Mouse (Mus musculus) olfactory bulb, adult 2 months (tissue): ENCODE results near the gene Col18a1.

Experiments
- CTCF ChIP-seq: fragments of 200-500 bp; IDR thresholded peaks from 2 replicates; pipeline ENCODE4 v1.5.1; 2012; ENCODE audit warnings: low read depth, mild to moderate bottlenecking, low read length, moderate library complexity; ENCODE audit not compliant: insufficient read depth
- POLR2A ChIP-seq: fragments of 200-500 bp; IDR thresholded peaks from 2 replicates; pipeline ENCODE4 v1.6.1; 2012; ENCODE audit warnings: mild to moderate bottlenecking, low read depth, low read length, moderate library complexity; ENCODE audit not compliant: insufficient read depth

DNA sequence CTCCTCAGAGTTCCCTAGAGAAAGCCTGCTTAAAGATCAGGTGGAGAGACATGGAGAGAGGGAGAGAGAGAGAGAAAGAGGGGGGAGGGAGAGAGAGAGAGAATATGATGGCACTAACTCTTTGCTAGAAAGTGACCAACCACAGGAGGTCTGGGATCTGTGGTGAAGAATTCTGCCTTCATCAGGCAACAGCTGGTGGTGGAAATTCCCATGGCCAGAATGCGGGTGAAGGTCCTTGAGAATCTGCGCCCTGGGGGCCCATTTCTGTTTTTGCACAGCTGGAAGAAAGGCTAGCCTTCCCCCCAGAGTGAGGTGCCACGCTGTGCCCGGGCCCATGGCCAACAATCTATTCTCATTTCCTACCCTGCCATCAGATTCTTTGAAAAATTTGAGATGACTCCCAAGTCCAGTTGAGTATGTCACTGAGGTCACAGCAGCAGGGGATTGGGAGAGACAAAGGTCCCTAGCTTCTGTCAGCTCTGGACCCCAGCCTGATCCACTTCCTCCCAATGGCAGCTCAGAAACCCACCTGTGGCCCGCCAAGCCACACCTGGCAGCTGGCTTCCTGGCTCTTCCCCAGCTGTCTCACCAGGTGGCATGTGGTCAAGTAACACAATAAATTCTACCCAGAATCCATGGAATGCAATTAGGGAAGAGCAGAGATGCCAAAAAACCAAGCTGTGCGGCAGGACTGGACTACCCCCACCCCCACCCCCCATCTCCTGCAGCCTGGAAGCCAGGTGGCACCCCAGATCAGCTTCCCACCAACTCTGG is 36.5 kb downstream of the Col18a1 start:
- no peak for TF ChIP-seq POLR2A
- no peak for TF ChIP-seq CTCF
